Mouse (Mus musculus): ENCODE data around the gene Adcy9. TPM values are rescaled to one million over a fixed set of nuclear protein-coding genes. Genes with fewer than 3 reads are reported as not detected.

Adcy9 gene
- total RNA-seq (2014; rRNA removed; ENCODE audit: low replicate concordance) (19.0 and 22.2 TPM in 2 replicates), polyA plus RNA-seq (2015; fragmentation: Nextera tagmentation; extraction: Ambion mirVana) (1.8 and 2.0 TPM in 2 replicates)

DNA sequence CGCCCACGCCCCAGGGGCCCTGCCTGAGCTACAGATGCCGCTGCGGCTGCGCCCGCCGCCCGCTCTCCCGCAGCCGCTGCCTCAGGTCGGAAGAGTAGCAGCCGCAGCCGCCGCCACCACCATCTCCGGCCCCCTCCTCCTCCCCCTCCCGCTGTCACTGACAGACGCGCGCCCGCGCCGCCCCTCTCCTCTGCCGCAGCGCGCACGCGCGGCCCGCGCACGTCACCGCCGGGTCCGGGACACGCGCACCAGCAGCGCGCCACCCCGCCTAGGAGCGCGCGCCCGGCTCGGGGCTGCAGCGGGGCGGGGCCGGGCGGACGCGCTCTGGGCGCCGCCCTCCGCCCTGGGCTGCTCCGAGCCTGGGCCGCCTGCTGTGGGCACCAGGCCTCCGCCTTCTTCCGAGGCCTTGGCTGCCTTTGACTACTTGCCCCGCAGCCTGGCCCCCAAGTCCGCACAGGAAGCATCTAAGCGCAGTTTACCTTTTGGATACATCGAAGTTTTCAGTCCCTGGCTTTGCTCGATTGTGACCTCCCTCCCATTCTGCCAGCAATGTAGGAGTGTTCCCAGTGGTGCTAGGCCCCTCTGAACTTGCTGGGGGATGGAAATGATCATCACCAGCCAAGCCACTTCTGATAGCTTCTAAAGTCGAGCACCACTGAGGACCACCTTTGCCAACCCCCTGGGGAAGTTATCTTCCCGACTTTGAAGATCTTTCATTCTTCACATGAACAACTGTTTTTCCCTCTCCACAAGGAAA is at the start of gene Adcy9:
Gene Adcy9, minus strand, starts transcription at position 201 of the 757 bp plus-strand sequence.
- 1% methylated on average over 39 of the region's 64 CpGs for WGBS
- Histone ChIP-seq H3K9ac (replicated peaks; ENCODE audit: low read depth, low read length) (peak within 1 kb of the TSS; percentile 57), H3K27me3 (ENCODE audit: control insufficient read depth, insufficient read depth, low read length) (no peaks in the 10 kb centered on the region), H3K9me3 (replicated peaks; ENCODE audit: control insufficient read depth, low read length) (no peaks in the 10 kb centered on the region), H3K4me1 (ENCODE audit: control insufficient read depth, insufficient read depth) (peaks cover 27% of the 10 kb centered on the region), H3K36me3 (replicated peaks; ENCODE audit: control insufficient read depth, insufficient read depth, low read length) (no peaks in the 10 kb centered on the region), H3K27ac (ENCODE audit: low read depth) (peak within 1 kb of the TSS; percentile 84), H3K4me3 (ENCODE audit: low read depth, low read length) (peak within 1 kb of the TSS; percentile 67), H3K4me2 (ENCODE audit: low read depth, low read length) (peak within 1 kb of the TSS; percentile 80)
- DNase-seq (ENCODE audit: low spot score) (peak; percentile 86), ATAC-seq (ENCODE audit: insufficient read depth, low read depth) (peak; percentile 92)
- no peak for TF ChIP-seq CTCF (IDR thresholded peaks at IDR 0.05; ENCODE audit: low read depth)
- TF ChIP-seq EP300 (IDR thresholded peaks at IDR 0.05; ENCODE audit: low read depth): no peak

GRCm38 (mm10) chr16:4469599-4470352 is 49.5 kb upstream of the Adcy9 start:
- WGBS: 44% methylated on average over 10 of the region's 10 CpGs
- no peaks in the 10 kb centered on the region for H3K9me3 ChIP-seq (replicated peaks; ENCODE audit: control insufficient read depth, low read length)
- DNase-seq (ENCODE audit: low spot score) (no peak), ATAC-seq (ENCODE audit: insufficient read depth, low read depth) (no peak)
- no peaks in the 10 kb centered on the region for H3K27me3 ChIP-seq (ENCODE audit: control insufficient read depth, insufficient read depth, low read length)
- H3K4me2 ChIP-seq (ENCODE audit: low read depth, low read length): no peak overlapping the region
- no peaks in the 10 kb centered on the region; the same call in 1 of the 2 replicates for H3K4me1 ChIP-seq (ENCODE audit: control insufficient read depth, insufficient read depth)
- peak; percentile 44 for TF ChIP-seq CTCF (IDR thresholded peaks at IDR 0.05; ENCODE audit: low read depth)
- TF ChIP-seq EP300 (IDR thresholded peaks at IDR 0.05; ENCODE audit: low read depth): no peak
- H3K36me3 ChIP-seq (replicated peaks; ENCODE audit: control insufficient read depth, insufficient read depth, low read length): no peaks in the 10 kb centered on the region
- no peak overlapping the region for H3K9ac ChIP-seq (replicated peaks; ENCODE audit: low read depth, low read length)
- no peak overlapping the region for H3K27ac ChIP-seq (ENCODE audit: low read depth)
- no peak overlapping the region for H3K4me3 ChIP-seq (ENCODE audit: low read depth, low read length)

- H3K4me3 ChIP-seq (ENCODE audit: low read depth, low read length): no peak overlapping the region
- H3K4me2 ChIP-seq (ENCODE audit: low read depth, low read length): no peak overlapping the region
- no peak for DNase-seq (ENCODE audit: low spot score)
- WGBS: 65% methylated on average over 9 of the region's 9 CpGs
- ATAC-seq (ENCODE audit: insufficient read depth, low read depth): no peak
- no peaks in the 10 kb centered on the region for H3K27me3 ChIP-seq (ENCODE audit: control insufficient read depth, insufficient read depth, low read length)
- no peaks in the 10 kb centered on the region for H3K9me3 ChIP-seq (replicated peaks; ENCODE audit: control insufficient read depth, low read length)
- no peak overlapping the region for H3K27ac ChIP-seq (ENCODE audit: low read depth)
- no peaks in the 10 kb centered on the region for H3K36me3 ChIP-seq (replicated peaks; ENCODE audit: control insufficient read depth, insufficient read depth, low read length)
- no peak overlapping the region for H3K9ac ChIP-seq (replicated peaks; ENCODE audit: low read depth, low read length)
- TF ChIP-seq CTCF (IDR thresholded peaks at IDR 0.05; ENCODE audit: low read depth): no peak
- no peak for TF ChIP-seq EP300 (IDR thresholded peaks at IDR 0.05; ENCODE audit: low read depth)
- no peaks in the 10 kb centered on the region for H3K4me1 ChIP-seq (ENCODE audit: control insufficient read depth, insufficient read depth)
These were observed 44.3 kb upstream of the Adcy9 start for GRCm38 (mm10) chr16:4464529-4465089.

DNA sequence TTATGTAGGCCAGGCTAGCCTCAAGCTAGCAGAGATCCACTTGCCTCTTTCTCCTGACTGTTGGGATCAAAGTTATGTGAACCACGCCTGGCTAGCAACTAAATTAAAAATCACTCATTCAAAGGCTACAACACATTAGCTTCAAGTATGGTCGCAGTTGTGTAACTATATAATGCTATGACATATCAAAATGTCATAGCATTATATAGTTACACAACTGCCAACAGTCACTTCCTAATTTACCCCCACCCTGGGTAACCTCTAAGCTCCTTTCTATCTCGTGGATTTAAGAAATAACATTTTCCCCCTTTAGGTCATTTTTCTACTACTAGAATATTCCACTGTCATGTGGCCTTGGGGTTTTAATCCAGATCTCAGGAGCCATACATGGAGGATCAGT is 37.6 kb upstream of the Adcy9 start:
- Histone ChIP-seq H3K4me1 (ENCODE audit: control insufficient read depth, insufficient read depth) (no peaks in the 10 kb centered on the region), H3K9ac (replicated peaks; ENCODE audit: low read depth, low read length) (no peak overlapping the region), H3K4me3 (ENCODE audit: low read depth, low read length) (no peak overlapping the region), H3K27me3 (ENCODE audit: control insufficient read depth, insufficient read depth, low read length) (no peaks in the 10 kb centered on the region), H3K9me3 (replicated peaks; ENCODE audit: control insufficient read depth, low read length) (no peaks in the 10 kb centered on the region), H3K4me2 (ENCODE audit: low read depth, low read length) (no peak overlapping the region), H3K36me3 (replicated peaks; ENCODE audit: control insufficient read depth, insufficient read depth, low read length) (no peaks in the 10 kb centered on the region), H3K27ac (ENCODE audit: low read depth) (no peak overlapping the region)
- 74% methylated on average over 3 of the region's 3 CpGs for WGBS
- ATAC-seq (ENCODE audit: insufficient read depth, low read depth) (no peak), DNase-seq (ENCODE audit: low spot score) (no peak)
- TF ChIP-seq EP300 (IDR thresholded peaks at IDR 0.05; ENCODE audit: low read depth): no peak
- TF ChIP-seq CTCF (IDR thresholded peaks at IDR 0.05; ENCODE audit: low read depth): no peak

DNA sequence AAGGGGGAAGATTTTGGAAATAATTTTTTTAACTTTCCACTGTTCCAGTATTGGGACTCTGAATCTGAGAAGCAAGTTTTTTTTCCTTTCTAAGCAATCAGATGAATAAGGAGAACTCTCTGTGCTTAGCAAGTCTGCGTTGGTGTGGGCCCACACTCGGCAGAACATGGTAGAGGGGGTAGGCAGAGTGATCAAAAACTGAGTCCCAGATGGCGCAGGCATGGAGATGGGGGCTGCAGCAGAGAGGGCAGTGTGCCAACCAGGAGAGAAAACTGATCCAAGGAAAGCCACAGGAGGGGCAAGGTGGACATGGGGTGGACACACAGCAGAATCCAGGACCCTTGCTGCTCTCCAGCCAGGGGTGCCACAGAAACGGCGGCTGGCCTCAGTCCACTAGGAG is 36.1 kb upstream of the Adcy9 start:
- Histone ChIP-seq H3K27ac (ENCODE audit: low read depth) (no peak overlapping the region), H3K27me3 (ENCODE audit: control insufficient read depth, insufficient read depth, low read length) (no peaks in the 10 kb centered on the region), H3K36me3 (replicated peaks; ENCODE audit: control insufficient read depth, insufficient read depth, low read length) (no peaks in the 10 kb centered on the region), H3K9ac (replicated peaks; ENCODE audit: low read depth, low read length) (no peak overlapping the region), H3K9me3 (replicated peaks; ENCODE audit: control insufficient read depth, low read length) (no peaks in the 10 kb centered on the region), H3K4me2 (ENCODE audit: low read depth, low read length) (no peak overlapping the region), H3K4me3 (ENCODE audit: low read depth, low read length) (no peak overlapping the region), H3K4me1 (ENCODE audit: control insufficient read depth, insufficient read depth) (no peaks in the 10 kb centered on the region)
- WGBS: 79% methylated on average over 5 of the region's 5 CpGs
- no peak for TF ChIP-seq CTCF (IDR thresholded peaks at IDR 0.05; ENCODE audit: low read depth)
- TF ChIP-seq EP300 (IDR thresholded peaks at IDR 0.05; ENCODE audit: low read depth): no peak
- ATAC-seq (ENCODE audit: insufficient read depth, low read depth) (no peak), DNase-seq (ENCODE audit: low spot score) (no peak)
